Mouse (Mus musculus) olfactory bulb, adult 2 months (tissue): Measurements from ENCODE around the gene Ccdc40.

Experiments used
- CTCF ChIP-seq: fragments of 200-500 bp; IDR thresholded peaks from 2 replicates; pipeline ENCODE4 v1.5.1; 2012; ENCODE audit warnings: low read depth, mild to moderate bottlenecking, low read length, moderate library complexity; ENCODE audit not compliant: insufficient read depth
- POLR2A ChIP-seq: fragments of 200-500 bp; IDR thresholded peaks from 2 replicates; pipeline ENCODE4 v1.6.1; 2012; ENCODE audit warnings: mild to moderate bottlenecking, low read depth, low read length, moderate library complexity; ENCODE audit not compliant: insufficient read depth

DNA sequence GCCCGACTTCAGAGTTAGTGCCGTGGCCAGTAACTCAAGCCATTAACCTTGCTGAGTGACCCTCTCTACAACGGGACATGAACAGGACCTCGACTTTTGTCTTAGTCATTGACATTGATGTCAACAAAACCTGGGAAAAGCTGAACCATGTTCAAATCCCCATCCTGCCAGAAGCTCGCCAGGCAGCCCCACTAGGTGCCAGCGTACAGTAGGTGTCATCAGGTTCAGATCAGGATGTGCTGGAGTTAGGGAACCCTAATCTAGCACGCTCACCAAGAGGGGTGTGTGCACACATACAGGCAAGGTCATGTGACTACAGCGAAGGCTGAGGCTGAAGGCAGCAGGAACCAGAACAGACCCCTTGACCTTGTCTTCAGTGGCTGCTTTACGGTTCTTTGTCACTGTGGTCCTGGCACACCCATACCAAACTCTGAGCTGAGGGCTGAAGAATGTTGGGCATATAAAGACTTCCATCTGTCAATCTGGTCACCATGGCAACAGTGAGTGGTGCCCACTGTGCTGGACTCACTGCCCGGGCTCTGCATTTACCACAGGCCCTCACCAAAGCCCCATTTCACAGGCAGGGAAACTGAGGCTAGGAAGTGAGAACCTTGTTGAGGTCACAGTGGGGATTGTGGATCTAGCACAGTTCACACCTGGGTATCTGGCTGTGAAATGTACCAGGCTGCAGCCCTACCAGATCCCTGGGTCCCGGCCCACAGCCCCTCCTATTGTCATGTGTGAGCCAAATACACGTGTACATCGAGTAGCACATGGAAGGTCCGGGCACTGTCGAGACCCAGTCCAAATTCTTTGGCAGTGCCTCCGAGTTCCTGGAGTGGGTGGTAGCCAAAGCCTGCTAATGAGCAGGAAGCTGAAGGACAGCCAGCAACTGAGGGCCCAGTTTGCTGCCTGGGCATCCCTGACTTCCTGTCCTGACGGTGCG, 30.5 kb upstream of the Ccdc40 start:
- TF ChIP-seq POLR2A = no peak
- TF ChIP-seq CTCF = no peak
